Mouse (Mus musculus): Measurements from ENCODE around the gene Slc9b1. TPM values are rescaled to one million over a fixed set of nuclear protein-coding genes. Genes with fewer than 3 reads are reported as not detected.

Slc9b1 gene
- 0.25 TPM in 2 replicates for polyA plus RNA-seq (2012; rRNA removed)

DNA sequence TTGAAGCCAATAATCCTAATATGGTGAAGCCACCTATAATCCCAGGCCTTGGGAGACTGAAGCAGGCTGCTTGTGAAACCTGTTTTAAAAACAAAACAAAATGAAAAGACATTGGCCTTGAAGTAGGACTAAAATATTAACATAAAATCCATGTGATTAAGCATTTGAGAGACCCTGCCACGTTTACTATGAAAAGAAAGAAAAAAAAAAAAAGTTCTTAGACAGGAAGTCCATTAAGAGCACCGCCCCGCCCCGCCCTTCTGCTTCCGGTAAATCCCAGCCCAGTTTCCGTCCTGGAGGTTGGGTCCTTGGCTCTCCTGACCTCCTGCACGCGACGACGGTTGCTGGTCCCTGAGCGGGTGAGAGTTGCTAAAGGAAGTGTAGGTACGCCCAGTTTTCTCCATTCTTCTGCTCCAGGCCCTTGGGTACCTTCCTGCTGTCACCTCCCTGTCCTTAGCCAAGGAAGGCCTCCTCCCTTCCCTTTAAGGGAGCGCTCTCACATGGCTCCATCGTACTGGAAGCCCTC, at the start of gene Slc9b1:
TSS of gene Slc9b1 (plus strand) at position 291 of the 526 bp plus-strand sequence.
- no peak for TF ChIP-seq CTCF (IDR thresholded peaks at IDR 0.05; ENCODE audit: extremely low read depth, insufficient read depth, low read length)
- TF ChIP-seq POLR2A (IDR thresholded peaks at IDR 0.05; ENCODE audit: extremely low read depth, insufficient read depth, low read length): no peak
- no peak within 1 kb of the TSS for H3K4me3 ChIP-seq (ENCODE audit: insufficient read depth, low read length)

GRCm38 (mm10) chr3:135298560-135298959, 49.3 kb upstream of the Slc9b1 start:
- Histone ChIP-seq H3K4me1 (ENCODE audit: control insufficient read depth, insufficient read depth, low read length) (no peaks in the 10 kb centered on the region), H3K27ac (ENCODE audit: insufficient read depth, low read length) (no peak overlapping the region), H3K4me3 (ENCODE audit: insufficient read depth, low read length) (no peak overlapping the region)
- TF ChIP-seq POLR2A (IDR thresholded peaks at IDR 0.05; ENCODE audit: extremely low read depth, insufficient read depth, low read length): no peak
- TF ChIP-seq CTCF (IDR thresholded peaks at IDR 0.05; ENCODE audit: extremely low read depth, insufficient read depth, low read length): no peak

More for the DNA sequence above, at the start of gene Slc9b1:
- Histone ChIP-seq H3K4me1 (ENCODE audit: control insufficient read depth, insufficient read depth, low read length) (no peaks in the 10 kb centered on the region), H3K27ac (ENCODE audit: insufficient read depth, low read length) (no peak within 1 kb of the TSS)

DNA sequence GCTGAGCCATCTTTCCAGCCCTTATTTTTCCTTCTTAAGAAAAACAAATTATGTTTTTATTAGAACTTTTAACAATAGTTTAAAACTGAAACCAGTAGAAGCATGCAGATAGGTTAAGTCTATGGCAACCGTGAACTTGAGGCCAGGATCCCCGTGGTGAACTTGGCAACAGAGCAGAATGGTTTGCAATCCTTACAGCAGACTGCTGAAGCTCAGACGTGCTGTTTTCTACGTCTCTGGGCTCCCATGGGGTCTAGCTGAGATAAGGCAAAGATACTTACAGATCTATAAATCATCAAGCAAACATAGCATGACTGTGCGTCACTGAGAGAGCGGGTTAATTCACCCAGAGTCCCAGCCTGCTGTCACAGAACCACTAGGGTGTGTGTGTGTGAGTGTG, 47.7 kb upstream of the Slc9b1 start:
- no peaks in the 10 kb centered on the region for H3K4me1 ChIP-seq (ENCODE audit: control insufficient read depth, insufficient read depth, low read length)
- no peak overlapping the region for H3K4me3 ChIP-seq (ENCODE audit: insufficient read depth, low read length)
- H3K27ac ChIP-seq (ENCODE audit: insufficient read depth, low read length): no peak overlapping the region
- no peak for TF ChIP-seq POLR2A (IDR thresholded peaks at IDR 0.05; ENCODE audit: extremely low read depth, insufficient read depth, low read length)
- TF ChIP-seq CTCF (IDR thresholded peaks at IDR 0.05; ENCODE audit: extremely low read depth, insufficient read depth, low read length): no peak

DNA sequence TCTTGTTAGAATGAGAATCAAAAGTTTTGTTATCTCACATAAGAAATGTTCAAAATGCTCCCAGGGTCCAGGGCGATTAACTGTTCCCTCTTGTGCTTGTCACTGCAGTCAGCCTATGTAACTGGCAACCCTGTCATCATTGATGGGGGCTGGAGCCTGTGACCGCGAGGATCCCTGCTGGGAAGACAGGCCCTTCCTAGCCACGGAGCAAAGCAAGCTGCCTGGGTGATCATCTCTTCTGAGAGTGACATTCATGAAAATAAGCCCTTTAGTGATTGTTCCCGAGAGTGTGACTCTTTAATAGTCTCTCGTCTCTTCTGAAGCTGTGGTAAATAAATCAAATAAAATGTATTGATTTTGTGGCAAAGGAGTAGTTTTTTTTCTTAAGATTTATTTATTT, 43.8 kb upstream of the Slc9b1 start:
- Histone ChIP-seq H3K4me3 (ENCODE audit: insufficient read depth, low read length) (no peak overlapping the region), H3K27ac (ENCODE audit: insufficient read depth, low read length) (no peak overlapping the region), H3K4me1 (ENCODE audit: control insufficient read depth, insufficient read depth, low read length) (no peaks in the 10 kb centered on the region)
- TF ChIP-seq CTCF (IDR thresholded peaks at IDR 0.05; ENCODE audit: extremely low read depth, insufficient read depth, low read length): no peak
- no peak for TF ChIP-seq POLR2A (IDR thresholded peaks at IDR 0.05; ENCODE audit: extremely low read depth, insufficient read depth, low read length)

DNA sequence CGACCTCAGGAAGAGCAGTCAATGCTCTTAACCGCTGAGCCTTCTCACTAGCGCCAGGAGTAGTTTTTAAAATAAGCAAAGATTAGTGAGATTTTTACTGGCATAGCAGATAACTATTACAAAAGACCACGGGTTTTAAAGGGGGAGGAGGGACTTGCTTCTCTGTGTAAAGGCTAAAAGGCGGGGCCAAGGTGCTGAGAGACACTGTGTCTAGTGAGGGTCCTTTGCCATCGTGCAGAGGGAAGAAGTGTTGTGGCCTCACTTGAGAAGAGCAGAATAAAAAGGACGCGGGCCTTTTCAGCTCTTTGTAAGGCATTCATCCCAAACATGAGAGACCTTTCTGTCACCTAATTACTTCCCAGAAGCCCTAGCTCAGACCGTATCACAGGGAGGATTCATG, 43.3 kb upstream of the Slc9b1 start:
- Histone ChIP-seq H3K27ac (ENCODE audit: insufficient read depth, low read length) (no peak overlapping the region), H3K4me3 (ENCODE audit: insufficient read depth, low read length) (no peak overlapping the region), H3K4me1 (ENCODE audit: control insufficient read depth, insufficient read depth, low read length) (no peaks in the 10 kb centered on the region)
- TF ChIP-seq CTCF (IDR thresholded peaks at IDR 0.05; ENCODE audit: extremely low read depth, insufficient read depth, low read length): no peak
- TF ChIP-seq POLR2A (IDR thresholded peaks at IDR 0.05; ENCODE audit: extremely low read depth, insufficient read depth, low read length): no peak

DNA sequence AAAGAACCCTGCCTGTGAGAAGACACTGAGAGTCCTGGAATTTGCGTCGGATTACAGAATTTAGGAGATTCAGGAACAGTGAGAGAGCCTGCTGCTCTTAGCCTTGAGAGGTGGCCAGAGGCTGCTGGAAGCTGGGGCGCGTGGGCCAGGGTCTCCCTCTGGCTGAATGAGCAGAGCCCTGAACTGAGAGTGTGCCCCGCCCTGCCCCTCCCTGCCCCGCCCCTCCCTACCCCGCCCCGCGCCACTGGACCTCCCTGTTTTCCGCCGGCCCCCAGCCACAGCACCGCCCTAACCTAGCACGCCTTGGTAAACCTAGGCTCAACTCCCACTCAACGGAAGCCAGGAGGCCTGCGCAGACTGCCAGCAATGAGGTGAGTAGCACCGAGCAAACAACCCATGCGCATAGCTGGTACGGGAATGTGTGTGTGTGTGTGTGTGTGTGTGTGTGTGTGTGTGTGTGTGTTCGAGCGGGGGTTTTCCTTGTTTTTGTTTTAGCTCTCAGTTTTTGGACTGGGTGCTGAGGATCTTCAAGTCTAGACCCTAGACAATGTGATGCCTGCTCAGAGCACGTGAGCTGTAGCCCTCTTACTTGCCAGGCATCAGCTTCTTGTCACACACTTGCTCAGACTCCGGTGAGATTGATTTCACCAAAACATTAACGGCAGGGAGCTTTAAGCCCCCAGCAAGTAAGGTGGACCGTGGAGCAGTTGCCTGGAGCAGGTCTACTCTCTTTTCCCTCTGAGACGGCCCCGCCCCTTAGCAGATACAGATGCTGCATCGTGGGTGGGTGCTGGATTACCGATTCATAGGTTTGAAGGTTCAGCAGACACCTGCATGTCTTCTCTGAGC, 40.2 kb upstream of the Slc9b1 start, which contains the start of gene Slc9b2:
TSS of gene Slc9b2 (plus strand) at position 290 of the 849 bp plus-strand sequence.
- Histone ChIP-seq H3K4me3 (ENCODE audit: insufficient read depth, low read length) (peak within 1 kb of the TSS; percentile 46), H3K27ac (ENCODE audit: insufficient read depth, low read length) (no peak within 1 kb of the TSS), H3K4me1 (ENCODE audit: control insufficient read depth, insufficient read depth, low read length) (no peaks in the 10 kb centered on the region)
- no peak for TF ChIP-seq POLR2A (IDR thresholded peaks at IDR 0.05; ENCODE audit: extremely low read depth, insufficient read depth, low read length)
- no peak for TF ChIP-seq CTCF (IDR thresholded peaks at IDR 0.05; ENCODE audit: extremely low read depth, insufficient read depth, low read length)

- Histone ChIP-seq H3K4me3 (ENCODE audit: insufficient read depth, low read length) (no peak overlapping the region), H3K4me1 (ENCODE audit: control insufficient read depth, insufficient read depth, low read length) (no peaks in the 10 kb centered on the region), H3K27ac (ENCODE audit: insufficient read depth, low read length) (no peak overlapping the region)
- no peak for TF ChIP-seq CTCF (IDR thresholded peaks at IDR 0.05; ENCODE audit: extremely low read depth, insufficient read depth, low read length)
- TF ChIP-seq POLR2A (IDR thresholded peaks at IDR 0.05; ENCODE audit: extremely low read depth, insufficient read depth, low read length): no peak
Observed at GRCm38 (mm10) chr3:135312916-135313491, 34.8 kb upstream of the Slc9b1 start.

- Histone ChIP-seq H3K4me3 (ENCODE audit: insufficient read depth, low read length) (no peak overlapping the region), H3K4me1 (ENCODE audit: control insufficient read depth, insufficient read depth, low read length) (no peaks in the 10 kb centered on the region), H3K27ac (ENCODE audit: insufficient read depth, low read length) (no peak overlapping the region)
- TF ChIP-seq POLR2A (IDR thresholded peaks at IDR 0.05; ENCODE audit: extremely low read depth, insufficient read depth, low read length) (no peak), CTCF (IDR thresholded peaks at IDR 0.05; ENCODE audit: extremely low read depth, insufficient read depth, low read length) (no peak)
Observed at GRCm38 (mm10) chr3:135313727-135314126, 34.1 kb upstream of the Slc9b1 start.

DNA sequence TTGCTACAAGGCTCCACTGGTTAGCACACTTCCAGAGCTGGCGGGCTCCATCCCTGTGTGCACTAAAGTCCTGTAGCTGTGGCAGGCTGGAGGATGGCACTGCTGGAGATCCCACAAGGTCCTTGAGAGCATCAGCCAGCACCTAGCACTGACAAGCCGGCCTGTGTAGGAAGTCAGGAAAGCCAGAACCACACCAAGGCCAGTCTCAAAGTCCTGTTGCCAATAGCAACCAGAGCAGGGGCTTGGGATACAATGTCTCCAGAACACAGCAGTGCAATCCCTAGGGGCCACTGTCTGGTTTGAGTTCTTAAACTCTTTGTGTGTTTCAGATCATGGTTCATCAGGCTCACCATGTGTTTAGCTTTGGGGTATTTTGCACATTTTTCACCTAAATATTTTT, 33.0 kb upstream of the Slc9b1 start:
- H3K4me1 ChIP-seq (ENCODE audit: control insufficient read depth, insufficient read depth, low read length): no peaks in the 10 kb centered on the region
- H3K4me3 ChIP-seq (ENCODE audit: insufficient read depth, low read length): no peak overlapping the region
- TF ChIP-seq POLR2A (IDR thresholded peaks at IDR 0.05; ENCODE audit: extremely low read depth, insufficient read depth, low read length): no peak
- TF ChIP-seq CTCF (IDR thresholded peaks at IDR 0.05; ENCODE audit: extremely low read depth, insufficient read depth, low read length): no peak
- H3K27ac ChIP-seq (ENCODE audit: insufficient read depth, low read length): no peak overlapping the region
